Mouse (Mus musculus) hindbrain, embryonic 14.5 days (tissue): ENCODE measurements around the gene Spem2. TPM values are rescaled to one million over a fixed set of nuclear protein-coding genes. Genes with fewer than 3 reads are reported as not detected.
"Not testable (repeated sequence)": the region's sequence is repeated elsewhere in the genome, so short reads cannot be mapped to it uniquely, and the experiment has no call there.

Experiments
- ATAC-seq: fragments of 200-750 bp; cut with Nextera tagmentation; 2 replicates; pipeline ENCODE4 v1.8.0; 2017; ENCODE audit warnings: moderate number of reproducible peaks, mild to moderate bottlenecking, moderate TSS enrichment, moderate library complexity; ENCODE audit not compliant: low FRiP score
- DNase-seq: peaks from one replicate; pipeline ENCODE4 v3.0.0-alpha.2; 2015; ENCODE audit warnings: low spot score
- H3K27ac ChIP-seq: fragments of 300-500 bp; sonication (generic); 2 replicates; pipeline ENCODE4 v1.5.1; 2014; ENCODE audit warnings: mild to moderate bottlenecking, moderate library complexity
- H3K27me3 ChIP-seq: fragments of 300-500 bp; sonication (generic); 2 replicates; pipeline ENCODE4 v1.6.1; 2014; ENCODE audit warnings: mild to moderate bottlenecking, low read length, mixed read lengths; ENCODE audit not compliant: control insufficient read depth, insufficient read depth
- H3K36me3 ChIP-seq: fragments of 300-500 bp; sonication (generic); replicated peaks from 2 replicates; pipeline ENCODE4 v1.6.1; 2014; ENCODE audit not compliant: control insufficient read depth, insufficient read depth
- H3K4me1 ChIP-seq: fragments of 300-500 bp; sonication (generic); replicated peaks from 2 replicates; pipeline ENCODE4 v1.6.1; 2014; ENCODE audit warnings: antibody characterized with exemption, low read length, mixed read lengths; ENCODE audit not compliant: control insufficient read depth, insufficient read depth
- H3K4me2 ChIP-seq: fragments of 300-500 bp; sonication (generic); replicated peaks from 2 replicates; pipeline ENCODE4 v1.6.1; 2014; ENCODE audit warnings: mild to moderate bottlenecking, moderate library complexity
- H3K4me3 ChIP-seq: fragments of 300-500 bp; sonication (generic); replicated peaks from 2 replicates; pipeline ENCODE4 v1.5.1; 2014; ENCODE audit warnings: mild to moderate bottlenecking, low read length
- H3K9ac ChIP-seq: fragments of 300-500 bp; sonication (generic); 2 replicates; pipeline ENCODE4 v1.6.1; 2014
- H3K9me3 ChIP-seq: fragments of 300-500 bp; sonication (generic); 2 replicates; pipeline ENCODE4 v1.6.1; 2016; ENCODE audit warnings: low read length; ENCODE audit not compliant: control insufficient read depth
- WGBS: fragments of 180-500 bp; shearing (Covaris S2); extraction: QIAGEN DNeasy Blood & Tissue Kit; methylation state at CpG from one replicate; pipeline ENCODE4 v1.1.7; 2014; 5-methylcytosine and 5-hydroxymethylcytosine counted together
- polyA plus RNA-seq: library from polyadenylated mRNA; unstranded; fragments of >200 nt; fragmentation: Nextera tagmentation; extraction: Ambion mirVana; gene quantifications from 2 replicates; pipeline ENCODE4 v1.2.1, GENCODE M21; 2014

Spem2 gene
- polyA plus RNA-seq = not detected in 2 replicates

- H3K36me3 ChIP-seq = no peaks in the 10 kb centered on the region
- H3K27ac ChIP-seq = no peak within 1 kb of the TSS
- H3K9me3 ChIP-seq = no peaks in the 10 kb centered on the region
- H3K27me3 ChIP-seq = no peaks in the 10 kb centered on the region
- H3K4me1 ChIP-seq = no peaks in the 10 kb centered on the region
- ATAC-seq (no peak), DNase-seq (no peak)
- no peak within 1 kb of the TSS for H3K9ac ChIP-seq
- no peak within 1 kb of the TSS for H3K4me2 ChIP-seq
- WGBS = 85% methylated on average over 2 of the region's 2 CpGs
- no peak within 1 kb of the TSS for H3K4me3 ChIP-seq
These were observed at the start of gene Spem2 for GRCm38 (mm10) chr11:69818365-69818764. Gene Spem2 (minus strand): TSS chr11:69818465.

- Histone ChIP-seq H3K9ac (no peak overlapping the region), H3K4me3 (no peak overlapping the region), H3K4me2 (no peak overlapping the region), H3K27me3 (no peaks in the 10 kb centered on the region), H3K9me3 (no peaks in the 10 kb centered on the region), H3K36me3 (no peaks in the 10 kb centered on the region), H3K4me1 (no peaks in the 10 kb centered on the region), H3K27ac (no peak overlapping the region)
- 69% methylated on average over 9 of the region's 9 CpGs for WGBS
- DNase-seq (no peak), ATAC-seq (no peak)
These were observed 49.1 kb upstream of the Spem2 start for GRCm38 (mm10) chr11:69867335-69867734.

- no peaks in the 10 kb centered on the region for H3K27me3 ChIP-seq
- DNase-seq (no peak), ATAC-seq (no peak)
- H3K36me3 ChIP-seq = no peaks in the 10 kb centered on the region
- H3K4me2 ChIP-seq = no peak overlapping the region
- no peak overlapping the region for H3K27ac ChIP-seq
- no peak overlapping the region for H3K4me3 ChIP-seq
- WGBS = 78% methylated on average over 9 of the region's 9 CpGs
- H3K9me3 ChIP-seq = no peaks in the 10 kb centered on the region
- no peak overlapping the region for H3K9ac ChIP-seq
- H3K4me1 ChIP-seq = no peaks in the 10 kb centered on the region
These were observed 47.3 kb upstream of the Spem2 start for GRCm38 (mm10) chr11:69865561-69865960.

GRCm38 (mm10) chr11:69864138-69864860 is 46.0 kb upstream of the Spem2 start:
- Histone ChIP-seq H3K27me3 (0 out of 2 replicates have a peak, but pooled peaks cover 4% of the 10 kb centered on the region), H3K4me1 (no peaks in the 10 kb centered on the region), H3K9ac (no peak overlapping the region), H3K27ac (no peak overlapping the region), H3K4me2 (no peak overlapping the region), H3K36me3 (no peaks in the 10 kb centered on the region), H3K4me3 (no peak overlapping the region), H3K9me3 (no peaks in the 10 kb centered on the region)
- ATAC-seq = no peak
- DNase-seq = no peak
- 56% methylated on average over 8 of the region's 8 CpGs for WGBS

GRCm38 (mm10) chr11:69863729-69864128 is 45.5 kb upstream of the Spem2 start:
- H3K36me3 ChIP-seq, H3K9ac ChIP-seq, H3K4me2 ChIP-seq, H3K4me3 ChIP-seq, H3K4me1 ChIP-seq, DNase-seq, H3K27ac ChIP-seq, H3K9me3 ChIP-seq, ATAC-seq: not testable (repeated sequence)
- H3K27me3 ChIP-seq = peaks cover 10% of the 10 kb centered on the region; the same call in 1 of the 2 replicates
- 77% methylated on average over 3 of the region's 3 CpGs for WGBS

- Histone ChIP-seq H3K4me2 (no peak within 1 kb of the TSS), H3K9me3 (no peaks in the 10 kb centered on the region), H3K9ac (no peak within 1 kb of the TSS), H3K36me3 (no peaks in the 10 kb centered on the region), H3K27me3 (peaks cover 23% of the 10 kb centered on the region), H3K4me3 (no peak within 1 kb of the TSS), H3K27ac (no peak within 1 kb of the TSS), H3K4me1 (no peaks in the 10 kb centered on the region)
- WGBS = 22% methylated on average over 30 of the region's 30 CpGs
- DNase-seq = no peak
- ATAC-seq = no peak
These were observed 40.1 kb upstream of the Spem2 start, which contains the start of gene Tnk1 for GRCm38 (mm10) chr11:69858113-69858998. Gene Tnk1 (minus strand): TSS chr11:69858730.

GRCm38 (mm10) chr11:69855347-69855746 is 37.1 kb upstream of the Spem2 start:
- Histone ChIP-seq H3K4me1 (no peaks in the 10 kb centered on the region), H3K27ac (no peak overlapping the region), H3K36me3 (peaks cover 14% of the 10 kb centered on the region), H3K4me3 (no peak overlapping the region), H3K9ac (no peak overlapping the region), H3K4me2 (no peak overlapping the region), H3K27me3 (peaks cover 23% of the 10 kb centered on the region), H3K9me3 (no peaks in the 10 kb centered on the region)
- no peak for ATAC-seq
- WGBS = 16% methylated on average over 16 of the region's 16 CpGs
- no peak for DNase-seq

GRCm38 (mm10) chr11:69854680-69855079 is 36.4 kb upstream of the Spem2 start:
- Histone ChIP-seq H3K4me3 (no peak overlapping the region), H3K27me3 (peaks cover 20% of the 10 kb centered on the region), H3K27ac (no peak overlapping the region), H3K36me3 (peaks cover 20% of the 10 kb centered on the region), H3K9ac (no peak overlapping the region), H3K4me2 (no peak overlapping the region), H3K4me1 (no peaks in the 10 kb centered on the region), H3K9me3 (no peaks in the 10 kb centered on the region)
- DNase-seq (no peak), ATAC-seq (no peak)
- 88% methylated on average over 10 of the region's 10 CpGs for WGBS

GRCm38 (mm10) chr11:69853994-69854393 is 35.7 kb upstream of the Spem2 start:
- no peak for DNase-seq
- 74% methylated on average over 7 of the region's 7 CpGs for WGBS
- H3K4me3 ChIP-seq = no peak overlapping the region
- no peak overlapping the region for H3K27ac ChIP-seq
- peaks cover 16% of the 10 kb centered on the region for H3K27me3 ChIP-seq
- no peaks in the 10 kb centered on the region for H3K4me1 ChIP-seq
- no peaks in the 10 kb centered on the region for H3K9me3 ChIP-seq
- H3K36me3 ChIP-seq = peaks cover 27% of the 10 kb centered on the region
- ATAC-seq = no peak
- H3K4me2 ChIP-seq = no peak overlapping the region
- no peak overlapping the region for H3K9ac ChIP-seq
